Mouse (Mus musculus) spleen, postnatal 4 days (tissue): Measurements from ENCODE around the gene Gm49510.
A peak's percentile ranks its signal among the peaks of the same experiment; 100 is the strongest.

ENCODE experiments used
- DNase-seq, 2 experiments: peaks; one replicate each; pipeline ENCODE4 v3.0.0; 2022; ENCODE audit warnings: low spot score in 2 of 2

The Gm49510 gene

GRCm38 (mm10) chr15:78940325-78940724, 40.9 kb downstream of the Gm49510 start:
- DNase-seq: no peak

- DNase-seq: peak; percentile 69 to 88
Observed at GRCm38 (mm10) chr15:78942663-78943062, 43.2 kb downstream of the Gm49510 start.

GRCm38 (mm10) chr15:78946232-78946631, 46.8 kb downstream of the Gm49510 start:
- no peak for DNase-seq

GRCm38 (mm10) chr15:78947657-78948056, 48.2 kb downstream of the Gm49510 start, which contains the start of gene Triobp:
Gene Triobp (plus strand): TSS chr15:78947724.
- DNase-seq: peak; percentile 79 to 80

- DNase-seq: no peak
Observed at GRCm38 (mm10) chr15:78948152-78948725, 48.8 kb downstream of the Gm49510 start.

- DNase-seq: no peak
Observed at GRCm38 (mm10) chr15:78948883-78949282, 49.4 kb downstream of the Gm49510 start.

GRCm38 (mm10) chr15:78955663-78956062, 56.2 kb downstream of the Gm49510 start:
- DNase-seq: no peak

GRCm38 (mm10) chr15:78956351-78956750, 56.9 kb downstream of the Gm49510 start:
- no peak for DNase-seq

- DNase-seq: no peak
Observed at GRCm38 (mm10) chr15:78957021-78957420, 57.6 kb downstream of the Gm49510 start.

- no peak for DNase-seq
Observed at GRCm38 (mm10) chr15:78959537-78959936, 60.1 kb downstream of the Gm49510 start.

GRCm38 (mm10) chr15:78960088-78960487, 60.6 kb downstream of the Gm49510 start:
- DNase-seq: no peak

- DNase-seq: peak; percentile 62 to 85
Observed at GRCm38 (mm10) chr15:78962885-78963284, 63.4 kb downstream of the Gm49510 start.
